Mouse (Mus musculus) kidney, adult 2 months (tissue): ENCODE results near the gene Cdh5.

ENCODE experiments used
- CTCF ChIP-seq: fragments of 200-500 bp; conservative IDR thresholded peaks from 2 replicates; pipeline ENCODE4 v1.5.1; 2011; ENCODE audit warnings: low read depth, mild to moderate bottlenecking, control low read depth, low read length, moderate library complexity, mixed read lengths; ENCODE audit not compliant: insufficient read depth, insufficient read length
- POLR2A ChIP-seq: fragments of 200-500 bp; IDR thresholded peaks from one replicate; pipeline ENCODE4 v1.6.1; 2011; ENCODE audit warnings: low read depth, low read length, control low read depth

DNA sequence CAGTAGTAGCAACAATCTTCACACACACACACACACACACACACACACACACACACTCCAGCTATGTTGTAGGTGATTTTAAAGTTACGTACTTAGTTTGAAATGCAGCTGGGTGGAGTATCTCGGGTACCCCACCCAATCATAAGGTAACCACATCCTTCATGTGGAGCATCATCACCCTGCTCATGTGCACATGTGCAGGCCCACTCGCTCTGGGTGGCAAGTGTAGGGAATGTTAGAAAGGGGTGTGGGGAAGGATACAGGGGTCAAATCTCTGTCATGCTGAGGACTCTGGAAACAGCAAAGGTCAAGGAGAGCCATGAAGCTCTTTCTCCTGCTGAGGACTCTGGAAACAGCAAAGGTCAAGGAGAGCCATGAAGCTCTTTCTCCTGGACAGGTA, 34.9 kb downstream of the Cdh5 start:
- TF ChIP-seq CTCF: no peak
- TF ChIP-seq POLR2A: no peak
